Mouse (Mus musculus) heart, embryonic 16.5 days (tissue): ENCODE measurements around the gene Ing5. TPM values are rescaled to one million over a fixed set of nuclear protein-coding genes. Genes with fewer than 3 reads are reported as not detected.

ENCODE experiments used
- ATAC-seq: fragments of 200-750 bp; cut with Nextera tagmentation; replicated peaks from 2 replicates; pipeline ENCODE4 v1.8.0; 2017; ENCODE audit warnings: moderate number of reproducible peaks; ENCODE audit not compliant: insufficient read depth, low FRiP score; ENCODE audit errors: extremely low read depth
- H3K27ac ChIP-seq: fragments of 300-500 bp; sonication (generic); 2 replicates; pipeline ENCODE4 v1.5.1; 2014; ENCODE audit warnings: mild to moderate bottlenecking, low read length, control low read depth, moderate library complexity
- H3K27me3 ChIP-seq: fragments of 300-500 bp; sonication (generic); 2 replicates; pipeline ENCODE4 v1.6.1; 2014; ENCODE audit warnings: low read length, mixed read lengths; ENCODE audit not compliant: control insufficient read depth, insufficient read depth
- H3K36me3 ChIP-seq: fragments of 300-500 bp; sonication (generic); 2 replicates; pipeline ENCODE4 v1.6.1; 2014; ENCODE audit not compliant: control insufficient read depth, insufficient read depth
- H3K4me1 ChIP-seq: fragments of 300-500 bp; sonication (generic); 2 replicates; pipeline ENCODE4 v1.6.1; 2014; ENCODE audit warnings: low read length, mixed read lengths; ENCODE audit not compliant: control insufficient read depth, insufficient read depth
- H3K4me2 ChIP-seq: fragments of 300-500 bp; sonication (generic); 2 replicates; pipeline ENCODE4 v1.6.1; 2014; ENCODE audit warnings: low read depth, mild to moderate bottlenecking, control low read depth, low read length
- H3K4me3 ChIP-seq: fragments of 300-500 bp; sonication (generic); 2 replicates; pipeline ENCODE4 v1.5.1; 2014; ENCODE audit warnings: mild to moderate bottlenecking, control low read depth, low read length
- H3K9ac ChIP-seq: fragments of 300-500 bp; sonication (generic); 2 replicates; pipeline ENCODE4 v1.6.1; 2014; ENCODE audit warnings: low read length, control low read depth
- H3K9me3 ChIP-seq: fragments of 300-500 bp; sonication (generic); replicated peaks from 2 replicates; pipeline ENCODE4 v1.6.1; 2016; ENCODE audit warnings: low read length; ENCODE audit not compliant: control insufficient read depth
- WGBS: fragments of 180-500 bp; shearing (Covaris S2); extraction: QIAGEN DNeasy Blood & Tissue Kit; methylation state at CpG from one replicate; pipeline ENCODE4 v1.1.7; 2014; 5-methylcytosine and 5-hydroxymethylcytosine counted together
- polyA plus RNA-seq: library from polyadenylated mRNA; unstranded; fragments of >200 nt; fragmentation: Nextera tagmentation; extraction: Ambion mirVana; gene quantifications from 2 replicates; pipeline ENCODE4 v1.2.1, GENCODE M21; 2015

Ing5 gene
- polyA plus RNA-seq, 1 experiment from 2014 or later, result 13.0 TPM

- Histone ChIP-seq H3K27ac (no peak overlapping the region), H3K9ac (no peak overlapping the region), H3K36me3 (peaks cover 12% of the 10 kb centered on the region), H3K4me3 (no peak overlapping the region), H3K27me3 (no peaks in the 10 kb centered on the region), H3K4me1 (no peaks in the 10 kb centered on the region), H3K4me2 (no peak overlapping the region), H3K9me3 (no peaks in the 10 kb centered on the region)
- no peak for ATAC-seq
- WGBS, result 92% methylated on average over 6 of the region's 6 CpGs
Observed at GRCm38 (mm10) chr1:93767600-93767999, 36.2 kb upstream of the Ing5 start.

DNA sequence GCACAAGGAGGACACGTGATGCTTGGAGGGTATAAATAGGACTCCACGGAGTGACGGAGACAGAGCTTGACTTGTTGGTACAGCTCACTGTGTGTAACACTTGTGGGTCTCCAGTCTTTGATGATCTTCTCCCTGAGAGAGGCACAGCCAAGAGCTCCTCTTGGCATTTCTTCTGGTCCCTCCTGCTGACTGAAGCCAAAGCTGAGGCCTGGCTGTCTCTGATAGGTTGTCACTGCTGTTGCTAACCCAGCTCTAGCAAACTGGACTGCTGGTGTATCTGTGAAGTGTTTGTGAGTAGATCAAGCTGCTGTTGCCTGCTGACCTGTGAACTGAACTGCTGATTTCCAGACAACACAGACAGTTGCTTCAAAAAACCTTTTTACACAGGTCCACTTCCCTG, 33.9 kb upstream of the Ing5 start:
- no peaks in the 10 kb centered on the region for H3K4me1 ChIP-seq
- no peaks in the 10 kb centered on the region for H3K27me3 ChIP-seq
- 79% methylated on average over 3 of the region's 3 CpGs for WGBS
- H3K9me3 ChIP-seq, result no peaks in the 10 kb centered on the region
- H3K9ac ChIP-seq, result no peak overlapping the region
- H3K4me3 ChIP-seq, result no peak overlapping the region
- H3K27ac ChIP-seq, result no peak overlapping the region
- H3K36me3 ChIP-seq, result peaks cover 26% of the 10 kb centered on the region
- no peak; the same call in 1 of the 2 replicates for ATAC-seq
- no peak overlapping the region for H3K4me2 ChIP-seq

DNA sequence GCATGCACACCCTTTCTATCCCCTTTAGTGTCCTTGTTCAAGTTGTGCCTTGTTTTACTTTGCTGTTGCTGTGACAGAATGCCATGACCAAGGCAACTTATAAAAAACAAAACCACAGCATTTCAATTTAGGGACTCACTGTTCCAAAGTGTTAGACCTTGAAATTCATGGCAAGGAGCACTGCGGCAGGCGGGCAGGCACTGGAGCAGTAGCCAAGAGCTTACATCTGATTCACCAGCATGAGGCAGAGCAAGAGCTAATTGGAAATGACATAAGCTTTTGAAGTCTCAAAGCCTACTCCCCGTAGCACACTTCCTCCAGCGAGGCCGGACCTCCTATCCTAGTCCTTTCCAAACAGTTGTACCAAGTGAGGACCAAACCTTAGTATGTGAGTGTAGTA, 27.1 kb upstream of the Ing5 start:
- Histone ChIP-seq H3K4me2 (no peak overlapping the region), H3K27ac (no peak overlapping the region), H3K4me3 (no peak overlapping the region), H3K9me3 (no peaks in the 10 kb centered on the region), H3K9ac (no peak overlapping the region), H3K36me3 (peaks cover 53% of the 10 kb centered on the region), H3K27me3 (no peaks in the 10 kb centered on the region), H3K4me1 (no peaks in the 10 kb centered on the region)
- WGBS, result 92% methylated on average over 5 of the region's 5 CpGs
- no peak for ATAC-seq

DNA sequence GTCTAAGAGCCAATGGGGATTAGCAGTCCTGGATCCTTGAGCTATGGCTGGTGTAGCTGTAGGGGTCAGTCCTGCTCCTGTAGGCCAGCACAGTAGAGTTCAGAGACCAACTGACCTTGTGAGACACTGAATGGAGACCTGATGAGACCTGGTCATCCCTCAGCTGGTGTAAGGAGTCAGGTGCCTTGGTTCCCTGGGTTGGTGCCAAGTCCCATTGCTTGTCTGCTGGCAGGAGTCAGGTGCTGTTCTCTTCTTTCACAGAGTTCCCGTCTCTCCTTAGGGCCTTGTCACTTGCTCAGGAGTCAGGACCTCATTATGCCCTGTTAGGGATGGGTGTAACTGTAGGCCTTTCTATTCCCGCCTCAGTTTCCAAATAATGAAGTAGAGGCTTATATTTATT, 16.9 kb upstream of the Ing5 start:
- WGBS, result 65% methylated on average over 2 of the region's 2 CpGs

GRCm38 (mm10) chr1:93794526-93794925, 9.2 kb upstream of the Ing5 start:
- 93% methylated on average over 8 of the region's 8 CpGs for WGBS
- no peak for ATAC-seq
- peaks cover 53% of the 10 kb centered on the region for H3K36me3 ChIP-seq
- H3K4me1 ChIP-seq, result peaks cover 4% of the 10 kb centered on the region
- H3K4me3 ChIP-seq, result no peak overlapping the region
- H3K9me3 ChIP-seq, result no peaks in the 10 kb centered on the region
- H3K4me2 ChIP-seq, result no peak overlapping the region
- H3K27me3 ChIP-seq, result no peaks in the 10 kb centered on the region
- H3K27ac ChIP-seq, result no peak overlapping the region
- no peak overlapping the region for H3K9ac ChIP-seq

More for the DNA sequence above, 16.9 kb upstream of the Ing5 start:
- Histone ChIP-seq H3K4me2 (no peak overlapping the region), H3K27ac (no peak overlapping the region), H3K4me3 (no peak overlapping the region), H3K4me1 (no peaks in the 10 kb centered on the region), H3K9me3 (no peaks in the 10 kb centered on the region), H3K36me3 (peaks cover 60% of the 10 kb centered on the region), H3K9ac (no peak overlapping the region), H3K27me3 (no peaks in the 10 kb centered on the region)
- ATAC-seq, result no peak

DNA sequence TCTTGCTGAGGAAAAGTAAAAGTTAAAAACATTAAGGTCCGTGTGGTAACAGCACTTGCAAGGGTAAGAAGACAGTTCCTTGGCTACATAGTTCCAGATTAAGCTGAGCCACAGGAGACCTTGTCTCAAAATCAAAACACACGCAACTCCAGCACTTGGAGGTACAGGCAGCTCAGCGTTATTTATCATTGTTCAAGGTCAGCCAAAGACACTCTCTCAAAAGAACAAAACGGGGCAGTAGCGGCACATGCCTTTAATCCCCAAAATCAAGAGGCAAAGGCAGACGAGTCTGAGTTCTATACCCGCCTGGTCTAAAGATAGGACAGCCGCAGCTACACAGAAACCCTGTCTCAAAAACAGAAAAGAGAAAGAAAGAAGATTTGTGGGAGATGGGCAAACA, 7.9 kb upstream of the Ing5 start:
- Histone ChIP-seq H3K9ac (no peak overlapping the region), H3K4me1 (peaks cover 7% of the 10 kb centered on the region), H3K9me3 (no peaks in the 10 kb centered on the region), H3K4me2 (peak overlapping the region; percentile 13; the same call in 1 of the 2 replicates), H3K27me3 (no peaks in the 10 kb centered on the region), H3K27ac (0 out of 2 replicates have a peak overlapping the region, but pooled peaks have one; percentile 6), H3K4me3 (no peak overlapping the region), H3K36me3 (peaks cover 52% of the 10 kb centered on the region)
- WGBS, result 51% methylated on average over 8 of the region's 8 CpGs
- ATAC-seq, result no peak

DNA sequence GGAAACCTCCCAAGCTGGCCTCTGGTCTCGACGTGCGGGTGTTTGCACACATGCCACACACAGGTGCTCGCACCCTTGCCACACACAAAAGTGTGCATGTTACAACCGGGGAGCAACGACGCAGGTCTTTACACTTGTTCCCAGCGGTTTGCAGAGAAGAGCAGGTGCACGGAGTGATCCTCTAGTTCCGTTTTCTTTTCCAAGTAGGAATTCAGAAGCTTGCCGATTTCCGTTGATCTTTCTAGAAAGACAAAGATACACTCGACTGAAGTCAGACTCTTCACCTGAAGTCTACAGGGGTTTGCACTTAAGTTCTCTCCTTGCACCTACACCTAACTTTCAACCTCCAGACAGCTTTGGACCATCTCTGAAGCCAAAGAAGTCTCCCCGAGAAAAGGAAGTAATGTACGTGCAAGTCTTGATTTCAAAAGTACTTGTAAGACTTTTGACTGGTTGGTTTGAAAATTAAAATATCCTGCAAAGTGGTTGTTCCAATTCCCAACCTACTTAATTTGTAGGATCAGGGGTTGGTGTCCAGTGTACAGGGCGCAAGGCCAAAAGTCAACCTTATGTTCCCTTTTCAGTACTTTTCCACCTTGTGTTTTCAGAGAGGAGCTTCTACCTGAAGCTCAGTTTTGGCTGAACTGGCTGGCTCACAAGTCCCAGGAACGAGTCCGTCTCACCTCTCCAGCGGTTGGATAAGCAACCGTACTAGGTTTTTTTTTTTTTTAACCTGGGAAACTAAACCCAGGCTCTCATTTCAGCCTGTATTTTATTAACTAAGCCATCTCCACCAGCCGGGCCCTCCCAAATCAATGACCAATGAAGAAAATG, 2.9 kb upstream of the Ing5 start:
- Histone ChIP-seq H3K9me3 (no peaks in the 10 kb centered on the region), H3K4me3 (peak overlapping the region; percentile 87), H3K27ac (peak overlapping the region; percentile 93), H3K9ac (peak overlapping the region; percentile 89), H3K4me2 (peak overlapping the region; percentile 94), H3K4me1 (peaks cover 37% of the 10 kb centered on the region), H3K36me3 (peaks cover 13% of the 10 kb centered on the region), H3K27me3 (no peaks in the 10 kb centered on the region)
- WGBS, result 71% methylated on average over 21 of the region's 21 CpGs
- ATAC-seq, result no peak

- H3K36me3 ChIP-seq, result peaks cover 22% of the 10 kb centered on the region
- H3K4me1 ChIP-seq, result peaks cover 35% of the 10 kb centered on the region
- H3K4me3 ChIP-seq, result peak within 1 kb of the TSS; percentile 87
- no peaks in the 10 kb centered on the region for H3K9me3 ChIP-seq
- H3K9ac ChIP-seq, result peak within 1 kb of the TSS; percentile 89
- under 1% methylated on average over 42 of the region's 42 CpGs for WGBS
- H3K4me2 ChIP-seq, result peak within 1 kb of the TSS; percentile 94
- no peaks in the 10 kb centered on the region for H3K27me3 ChIP-seq
- peak; percentile 47 for ATAC-seq
- H3K27ac ChIP-seq, result peak within 1 kb of the TSS; percentile 93
Observed at GRCm38 (mm10) chr1:93801741-93802238, 2.0 kb upstream of the Ing5 start, which contains the start of gene Dtymk. Gene Dtymk, minus strand, starts transcription at chr1:93801934.

GRCm38 (mm10) chr1:93802771-93803170, 994 bp upstream of the Ing5 start:
- no peaks in the 10 kb centered on the region for H3K9me3 ChIP-seq
- H3K27me3 ChIP-seq, result no peaks in the 10 kb centered on the region
- H3K4me3 ChIP-seq, result no peak overlapping the region
- H3K27ac ChIP-seq, result peak overlapping the region; percentile 96
- ATAC-seq, result no peak
- H3K9ac ChIP-seq, result peak overlapping the region; percentile 86
- peaks cover 25% of the 10 kb centered on the region for H3K36me3 ChIP-seq
- WGBS, result 74% methylated on average over 5 of the region's 5 CpGs
- peak overlapping the region; percentile 94 for H3K4me2 ChIP-seq
- H3K4me1 ChIP-seq, result peaks cover 35% of the 10 kb centered on the region
